Mouse (Mus musculus): Measurements from ENCODE around the gene Pik3r3.

GRCm38 (mm10) chr4:116322127-116322526 lies 100.7 kb downstream of the Pik3r3 start:
- TF ChIP-seq CTCF (IDR thresholded peaks at IDR 0.05; ENCODE audit: low read depth, low read length): no peak
- TF ChIP-seq GATA1 (IDR thresholded peaks at IDR 0.05; ENCODE audit: borderline replicate concordance, low read length): no peak
- TF ChIP-seq TAL1 (conservative IDR thresholded peaks at IDR 0.05; ENCODE audit: low read depth, low read length): no peak
